In the genomic region with DNA sequence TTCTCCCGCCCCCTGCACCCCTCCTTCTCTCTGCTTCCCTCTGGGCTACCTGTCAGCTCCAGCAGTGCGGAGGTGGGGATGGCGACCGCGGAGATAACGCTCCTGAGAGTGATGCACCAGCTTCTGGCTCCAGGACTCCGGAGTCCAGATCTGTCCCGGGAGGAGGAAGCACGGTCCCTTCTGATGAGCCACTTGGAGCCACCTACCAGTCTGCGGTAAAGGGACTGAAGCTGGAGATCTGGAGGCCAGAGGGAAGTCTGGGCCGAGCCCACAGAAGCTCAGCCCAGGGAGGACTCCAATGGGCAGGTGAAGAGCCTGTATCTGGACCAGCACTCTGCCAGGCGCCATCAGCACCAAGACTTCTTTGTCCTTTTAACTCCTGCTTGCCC, we compare ENCODE assay signal across 11 mouse cellular contexts. TPM values are rescaled to one million over a fixed set of nuclear protein-coding genes. Genes with fewer than 3 reads are reported as not detected.
DNase-seq lines count a peak whose midpoint lies in the region; ATAC-seq and TF ChIP-seq lines count a peak whose summit lies in the region.
"Had no signal": no experiment of that assay in that cellular context is flagged by ENCODE, and none has a peak within 500 bp of the region (broad histone marks: within the 10 kb centered on the region; RNA-seq: fewer than 3 reads in every experiment).

Ecel1 (minus strand) TSS at position 323 of the 389 bp plus-strand sequence.

- 3% methylated on average over 11 of the region's 12 CpGs for WGBS in heart, embryonic 15.5 days
- WGBS in forebrain, embryonic 13.5 days, result 2% methylated on average over 10 of the region's 12 CpGs
- 5% methylated on average over 11 of the region's 12 CpGs for WGBS in limb, embryonic 15.5 days

- peak within 1 kb of the TSS; percentile 43 for H3K4me3 ChIP-seq in heart, embryonic 15.5 days
- peak within 1 kb of the TSS; percentile 54 to 61 for H3K4me3 ChIP-seq in ES-E14 (ENCODE audit: insufficient read depth in 1 of 2, low read depth in 1 of 2, low read length in 2 of 2, poor library complexity in 1 of 2, severe bottlenecking in 1 of 2)
- H3K4me3 ChIP-seq in forebrain, embryonic 13.5 days, result peak within 1 kb of the TSS; percentile 49
- H3K4me3 ChIP-seq in limb, embryonic 15.5 days, result peak within 1 kb of the TSS; percentile 40

- H3K27ac ChIP-seq in heart, embryonic 15.5 days, result no peak within 1 kb of the TSS
- H3K27ac ChIP-seq in ES-E14 (ENCODE audit: insufficient read depth, low read depth, low read length, poor library complexity, severe bottlenecking), result no peak within 1 kb of the TSS
- H3K27ac ChIP-seq in forebrain, embryonic 13.5 days, result no peak within 1 kb of the TSS; the same call in 1 of the 2 replicates
- H3K27ac ChIP-seq in limb, embryonic 15.5 days, result no peak within 1 kb of the TSS

- H3K4me2 ChIP-seq in heart, embryonic 15.5 days, result peak within 1 kb of the TSS; percentile 70
- H3K4me2 ChIP-seq in forebrain, embryonic 13.5 days, result peak within 1 kb of the TSS; percentile 69
- peak within 1 kb of the TSS; percentile 79 for H3K4me2 ChIP-seq in limb, embryonic 15.5 days

- ATAC-seq in heart, embryonic 15.5 days (replicated peaks; ENCODE audit: insufficient number of reproducible peaks, insufficient read depth, low FRiP score, low read depth), result no peak
- ATAC-seq in forebrain, embryonic 13.5 days, result no peak; the same call in 1 of the 2 replicates
- ATAC-seq in limb, embryonic 15.5 days (ENCODE audit: insufficient number of reproducible peaks, low FRiP score, low TSS enrichment, low read depth), result no peak

- no peaks in the 10 kb centered on the region for H3K36me3 ChIP-seq in heart, embryonic 15.5 days
- no peaks in the 10 kb centered on the region for H3K36me3 ChIP-seq in ES-E14 (ENCODE audit: control insufficient read depth, insufficient read depth, low read length, poor library complexity, severe bottlenecking)
- H3K36me3 ChIP-seq in forebrain, embryonic 13.5 days (ENCODE audit: poor library complexity, severe bottlenecking), result no peaks in the 10 kb centered on the region
- H3K36me3 ChIP-seq in limb, embryonic 15.5 days, result no peaks in the 10 kb centered on the region

- H3K4me1 ChIP-seq in heart, embryonic 15.5 days (replicated peaks), result peaks cover 24% of the 10 kb centered on the region
- peaks cover 0 to 3% of the 10 kb centered on the region in 2 experiments; a peak in 1 of 4 replicates for H3K4me1 ChIP-seq in ES-E14 (ENCODE audit: control insufficient read depth in 2 of 2, insufficient read depth in 2 of 2, low read length in 2 of 2, poor library complexity in 1 of 2)
- H3K4me1 ChIP-seq in forebrain, embryonic 13.5 days, result peaks cover 31% of the 10 kb centered on the region
- peaks cover 34% of the 10 kb centered on the region for H3K4me1 ChIP-seq in limb, embryonic 15.5 days

- intact Hi-C loops in gastrocnemius, postnatal 14 days (cut with DNase I; ENCODE audit: low total_unique reads), result no loop called here

- in situ Hi-C loops in ES-E14 (cut with MboI; ENCODE audit: low sequenced_read_pairs in 2 of 2, unreplicated experiment in 2 of 2), result no loop called here

- H3K9me3 ChIP-seq in heart, embryonic 15.5 days (replicated peaks), result no peaks in the 10 kb centered on the region
- H3K9me3 ChIP-seq in ES-E14 (ENCODE audit: control insufficient read depth, insufficient read depth, low read depth, low read length), result no peaks in the 10 kb centered on the region
- H3K9me3 ChIP-seq in forebrain, embryonic 13.5 days (replicated peaks), result no peaks in the 10 kb centered on the region
- H3K9me3 ChIP-seq in limb, embryonic 15.5 days, result no peaks in the 10 kb centered on the region

- peaks cover 96% of the 10 kb centered on the region for H3K27me3 ChIP-seq in heart, embryonic 15.5 days
- peaks cover 87% of the 10 kb centered on the region for H3K27me3 ChIP-seq in forebrain, embryonic 13.5 days
- H3K27me3 ChIP-seq in limb, embryonic 15.5 days, result peaks cover 97% of the 10 kb centered on the region

- H3K9ac ChIP-seq in heart, embryonic 15.5 days, result no peak within 1 kb of the TSS
- no peak within 1 kb of the TSS for H3K9ac ChIP-seq in ES-E14 (ENCODE audit: insufficient read depth, low read depth, low read length, poor library complexity, severe bottlenecking)
- H3K9ac ChIP-seq in forebrain, embryonic 13.5 days, result peak within 1 kb of the TSS; percentile 64
- no peak within 1 kb of the TSS for H3K9ac ChIP-seq in limb, embryonic 15.5 days

- DNase-seq in heart, adult 8-10 months (ENCODE audit: low spot score), result no peak
- no peak for DNase-seq in ES-E14 (ENCODE audit: low read depth, low spot score)
- DNase-seq in urinary bladder, postnatal 10 days (ENCODE audit: low spot score), result no peak
- no peak for DNase-seq in layer of hippocampus, adult 8-10 months (ENCODE audit: low spot score in 2 of 2)
- no peak for DNase-seq in gastrocnemius, postnatal 14 days
- DNase-seq: heart, adult 11 months; lung, adult 18-20 months had no signal

TF ChIP-seq in ES-E14, 5 proteins besides CTCF, POLR2A, EP300 and RAD21:
- TF ChIP-seq HCFC1 (IDR thresholded peaks at IDR 0.05; ENCODE audit: borderline replicate concordance, insufficient read depth, low read length), result no peak
- TF ChIP-seq MAFK (IDR thresholded peaks at IDR 0.05; ENCODE audit: insufficient read depth, low read depth, low read length), result no peak
- no peak for TF ChIP-seq CHD2 (IDR thresholded peaks at IDR 0.05; ENCODE audit: low read depth, low read length)
- no peak for TF ChIP-seq ZNF384 (IDR thresholded peaks at IDR 0.05; ENCODE audit: low read depth, low read length)
- no peak for TF ChIP-seq ZC3H11A (IDR thresholded peaks at IDR 0.05; ENCODE audit: borderline replicate concordance, low read depth, low read length)
TF ChIP-seq in ES-E14: peak in this region for 0.

RNA-seq across cellular contexts. Expression of gene Ecel1, which starts in this region (rescaled TPM):
- polyA plus RNA-seq in heart, embryonic 15.5 days (2015; fragmentation: Nextera tagmentation; extraction: Ambion mirVana), result 0.83 and 5.1 TPM in 2 replicates
- not detected for total RNA-seq in heart, adult 8-10 months (2022)
- 1.1 and 2.9 TPM in 2 replicates for total RNA-seq in ES-E14 (2012; rRNA removed)
- 20.0 and 20.2 TPM in 2 replicates for polyA plus RNA-seq in forebrain, embryonic 13.5 days (2015; fragmentation: Nextera tagmentation; extraction: Ambion mirVana)
- polyA plus RNA-seq in limb, embryonic 15.5 days (2015; fragmentation: Nextera tagmentation; extraction: Ambion mirVana), result 0.55 and 1.8 TPM in 2 replicates
- 1 to 10 TPM; 2.3 to 5.3 (median 3.7) TPM for total RNA-seq in layer of hippocampus, adult 8-10 months (2022)
- not detected for total RNA-seq in gastrocnemius, postnatal 14 days (2021)
- total RNA-seq: CH12.LX had no signal
